Mouse (Mus musculus): ENCODE results near the gene Actrt1.

Gene Actrt1

DNA sequence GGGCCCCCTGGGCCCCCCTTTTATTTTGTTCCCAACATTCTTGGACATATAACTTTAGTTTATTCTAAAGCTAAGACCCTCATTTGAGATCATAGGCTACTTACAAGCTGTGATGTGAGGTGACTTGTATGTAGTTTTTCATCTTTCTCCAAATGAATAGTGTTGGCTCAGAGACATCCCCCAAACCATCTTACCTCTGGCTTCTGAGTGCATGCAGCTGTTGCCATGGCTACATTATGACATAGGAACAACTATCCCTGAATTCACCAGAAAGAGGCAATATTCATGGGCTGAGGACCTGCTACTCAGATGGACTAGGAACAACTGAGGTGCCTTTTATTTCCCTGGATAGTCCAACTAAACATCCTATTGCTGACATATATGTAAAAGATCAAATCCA is at the start of gene Actrt1:
TSS of gene Actrt1 (plus strand) at position 301 of the 400 bp plus-strand sequence.
- no peak for DNase-seq (ENCODE audit: low spot score)

DNA sequence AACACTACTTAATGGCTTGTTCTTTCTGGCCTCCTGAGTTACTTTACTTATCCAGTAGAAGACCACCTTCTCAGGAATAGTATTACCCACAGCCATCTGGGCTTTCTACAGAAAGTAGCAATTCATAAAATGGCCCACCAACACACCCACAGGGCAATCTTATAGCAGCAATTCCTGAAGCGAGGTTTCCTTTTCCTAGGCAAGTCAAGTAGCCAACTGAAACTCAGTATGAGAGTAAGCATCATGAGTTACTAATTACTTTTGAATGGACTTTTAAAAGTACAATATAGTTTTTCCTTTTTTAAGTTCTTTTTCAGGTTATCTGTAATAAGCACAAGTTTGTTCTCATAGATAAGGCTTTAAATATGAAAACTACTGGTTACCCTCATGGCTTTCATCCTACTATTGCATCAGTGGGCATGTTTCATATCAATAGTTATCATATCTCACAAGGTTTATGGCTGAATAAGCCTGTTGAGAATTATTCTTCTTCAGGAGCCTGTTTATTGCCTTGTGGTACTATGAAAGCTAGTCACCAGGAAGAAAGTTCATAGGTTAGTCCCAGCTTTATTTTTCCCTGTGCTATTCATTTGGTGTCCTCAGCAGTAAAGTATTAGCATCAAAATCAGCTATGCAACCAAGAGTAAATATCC is 2.8 kb downstream of the Actrt1 start:
- no peak for DNase-seq (ENCODE audit: low spot score)
